Mouse (Mus musculus): ENCODE data around the gene B3galnt1. TPM values are rescaled to one million over a fixed set of nuclear protein-coding genes. Genes with fewer than 3 reads are reported as not detected.

B3galnt1 gene
- polyA plus RNA-seq, 1 experiment from 2014 or later = 38.9 TPM

DNA sequence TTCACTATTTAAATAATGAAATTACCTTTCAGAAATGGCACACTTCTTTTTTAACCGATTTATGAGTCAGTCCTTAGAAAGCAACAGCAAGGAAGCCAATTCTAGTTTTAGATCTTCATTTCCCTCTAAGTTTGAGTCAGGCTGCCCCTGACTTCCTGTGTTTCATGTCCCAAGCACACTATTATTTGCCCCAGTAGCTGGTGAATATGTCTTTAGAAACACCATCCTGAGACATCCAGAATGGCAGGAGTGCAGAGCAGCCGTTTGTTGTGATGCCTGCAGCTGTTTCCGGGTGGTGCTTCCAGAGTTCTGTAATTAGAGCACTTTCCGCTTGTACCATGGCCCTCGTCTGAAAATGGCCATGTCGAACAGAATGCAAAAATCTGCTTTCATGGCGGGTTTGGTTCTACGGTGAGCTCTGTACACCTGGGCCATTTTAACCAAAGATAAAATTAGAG lies 73.7 kb downstream of the B3galnt1 start:
- Histone ChIP-seq H3K4me1 (ENCODE audit: insufficient read depth, low read length) (no peaks in the 10 kb centered on the region), H3K36me3 (ENCODE audit: insufficient read depth, low read length) (no peaks in the 10 kb centered on the region), H3K9ac (replicated peaks; ENCODE audit: low read length) (no peak overlapping the region), H3K4me3 (ENCODE audit: low read length) (no peak overlapping the region), H3K4me2 (replicated peaks; ENCODE audit: low read depth, low read length) (no peak overlapping the region), H3K27ac (ENCODE audit: low read length) (no peak overlapping the region), H3K27me3 (ENCODE audit: insufficient read depth, low read length) (no peaks in the 10 kb centered on the region), H3K9me3 (ENCODE audit: low read length) (no peaks in the 10 kb centered on the region)
- no peak for ATAC-seq (ENCODE audit: low FRiP score, low TSS enrichment)
- 58% methylated on average over 8 of the region's 8 CpGs for WGBS

DNA sequence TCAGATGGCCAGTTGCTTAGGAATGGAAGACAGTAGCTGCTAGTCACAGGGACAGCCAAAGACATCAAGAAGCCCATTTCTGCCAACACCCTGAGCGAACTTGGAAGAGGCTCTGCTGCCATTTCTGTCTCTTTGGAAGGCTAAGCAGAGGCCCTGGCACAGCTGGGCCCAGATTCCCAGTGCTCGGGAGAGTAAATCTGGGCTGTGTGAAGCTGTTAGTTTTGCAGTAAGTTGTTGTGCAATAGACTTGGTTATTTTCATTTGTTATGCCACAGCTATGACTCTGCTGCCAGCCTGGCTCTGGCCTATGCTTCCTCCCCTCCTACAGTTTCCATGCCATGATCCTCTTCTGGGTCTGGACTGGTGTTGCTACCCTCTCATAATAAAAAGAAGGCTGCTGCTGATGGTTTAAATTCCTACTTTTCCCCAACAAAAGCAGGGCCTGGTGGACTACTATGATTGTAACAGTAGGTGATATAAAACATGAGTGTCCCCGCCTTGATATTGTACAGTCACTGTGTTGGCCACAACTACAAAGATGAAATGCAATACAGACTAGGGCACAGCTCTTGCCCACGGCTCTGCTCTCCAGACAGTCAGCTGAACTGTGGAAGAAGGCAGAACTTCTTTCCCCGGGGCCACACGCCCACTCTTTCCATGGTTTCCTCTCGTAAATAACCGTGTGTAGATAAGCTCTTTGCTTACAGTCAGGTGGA lies 74.2 kb downstream of the B3galnt1 start:
- Histone ChIP-seq H3K27ac (ENCODE audit: low read length) (no peak overlapping the region), H3K27me3 (ENCODE audit: insufficient read depth, low read length) (no peaks in the 10 kb centered on the region), H3K9me3 (ENCODE audit: low read length) (no peaks in the 10 kb centered on the region), H3K4me3 (ENCODE audit: low read length) (no peak overlapping the region), H3K36me3 (ENCODE audit: insufficient read depth, low read length) (no peaks in the 10 kb centered on the region), H3K4me2 (replicated peaks; ENCODE audit: low read depth, low read length) (no peak overlapping the region), H3K9ac (replicated peaks; ENCODE audit: low read length) (no peak overlapping the region), H3K4me1 (ENCODE audit: insufficient read depth, low read length) (no peaks in the 10 kb centered on the region)
- WGBS = 62% methylated on average over 8 of the region's 8 CpGs
- ATAC-seq (ENCODE audit: low FRiP score, low TSS enrichment) = no peak

Other genes starting within 250 kb of the B3galnt1 start
- gene Nmd3, start 123.0 kb upstream of the B3galnt1 start, polyA plus RNA-seq (2015; fragmentation: Nextera tagmentation; extraction: Ambion mirVana) = 152 and 153 TPM in 2 replicates